Mouse (Mus musculus) layer of hippocampus, adult 2 months (tissue): ENCODE measurements around the gene Fam71f1. TPM values are rescaled to one million over a fixed set of nuclear protein-coding genes. Genes with fewer than 3 reads are reported as not detected.

Source experiments
- DNase-seq, 2 experiments: peaks; one replicate each; pipeline ENCODE4 v3.0.0; 2022; ENCODE audit warnings: low spot score in 2 of 2
- H3K27ac ChIP-seq: fragments of 200-600 bp; 2 replicates; pipeline ENCODE4 v1.8.1; 2022
- H3K4me3 ChIP-seq: fragments of 200-600 bp; 2 replicates; pipeline ENCODE4 v1.8.1; 2022; ENCODE audit warnings: mild to moderate bottlenecking
- CTCF ChIP-seq: fragments of 200-600 bp; conservative IDR thresholded peaks from 2 replicates; pipeline ENCODE4 v1.8.1; 2022; ENCODE audit warnings: antibody characterized with exemption, mild to moderate bottlenecking, moderate library complexity
- total RNA-seq, 2 experiments: library from RNA; stranded (reverse); gene quantifications; 2 replicates each; pipeline ENCODE4 v1.2.3; 2021

Gene Fam71f1
- total RNA-seq, 2 experiments from 2014 or later = not detected

- no peak for DNase-seq
- Histone ChIP-seq H3K27ac (peak overlapping the region; percentile 87), H3K4me3 (peak overlapping the region; percentile 91)
- TF ChIP-seq CTCF = no peak
Measured at GRCm38 (mm10) chr6:29348371-29348724, 29.4 kb downstream of the Fam71f1 start.

GRCm38 (mm10) chr6:29351613-29352012, 32.7 kb downstream of the Fam71f1 start:
- peak; percentile 60 for TF ChIP-seq CTCF
- Histone ChIP-seq H3K27ac (no peak overlapping the region), H3K4me3 (no peak overlapping the region)
- no peak for DNase-seq

- Histone ChIP-seq H3K27ac (no peak overlapping the region), H3K4me3 (no peak overlapping the region)
- DNase-seq = no peak
- no peak for TF ChIP-seq CTCF
Measured at GRCm38 (mm10) chr6:29352816-29353215, 33.9 kb downstream of the Fam71f1 start.

GRCm38 (mm10) chr6:29359386-29359785, 40.4 kb downstream of the Fam71f1 start:
- no peak for TF ChIP-seq CTCF
- Histone ChIP-seq H3K27ac (no peak overlapping the region), H3K4me3 (no peak overlapping the region)
- DNase-seq = no peak

GRCm38 (mm10) chr6:29360211-29360610, 41.3 kb downstream of the Fam71f1 start:
- no peak overlapping the region for H3K27ac ChIP-seq
- no peak overlapping the region for H3K4me3 ChIP-seq
- no peak for DNase-seq
- no peak for TF ChIP-seq CTCF

GRCm38 (mm10) chr6:29362246-29363128, 43.5 kb downstream of the Fam71f1 start:
- DNase-seq = peak in 1 of 2 experiments; percentile 14
- peak; percentile 80 for TF ChIP-seq CTCF
- H3K27ac ChIP-seq = peak overlapping the region; percentile 54; the same call in 1 of the 2 replicates
- H3K4me3 ChIP-seq = peak overlapping the region; percentile 22; the same call in 1 of the 2 replicates

GRCm38 (mm10) chr6:29363129-29363515, 44.2 kb downstream of the Fam71f1 start:
- no peak for DNase-seq
- no peak for TF ChIP-seq CTCF
- Histone ChIP-seq H3K27ac (peak overlapping the region; percentile 54; the same call in 1 of the 2 replicates), H3K4me3 (no peak overlapping the region)

- TF ChIP-seq CTCF = no peak
Measured at GRCm38 (mm10) chr6:29365277-29365676, 46.3 kb downstream of the Fam71f1 start.

GRCm38 (mm10) chr6:29377386-29377785, 58.4 kb downstream of the Fam71f1 start:
- Histone ChIP-seq H3K4me3 (no peak overlapping the region), H3K27ac (no peak overlapping the region)
- no peak for DNase-seq
- TF ChIP-seq CTCF = no peak

More at GRCm38 (mm10) chr6:29365277-29365676, 46.3 kb downstream of the Fam71f1 start:
- DNase-seq = no peak
- Histone ChIP-seq H3K4me3 (no peak overlapping the region), H3K27ac (no peak overlapping the region)

GRCm38 (mm10) chr6:29378678-29379077, 59.7 kb downstream of the Fam71f1 start:
- Histone ChIP-seq H3K27ac (no peak overlapping the region), H3K4me3 (no peak overlapping the region)
- DNase-seq = no peak
- TF ChIP-seq CTCF = no peak

GRCm38 (mm10) chr6:29379954-29380353, 61.0 kb downstream of the Fam71f1 start:
- no peak overlapping the region for H3K4me3 ChIP-seq
- no peak for DNase-seq
- TF ChIP-seq CTCF = no peak

GRCm38 (mm10) chr6:29382442-29382841, 63.5 kb downstream of the Fam71f1 start:
- no peak for TF ChIP-seq CTCF
- Histone ChIP-seq H3K27ac (no peak overlapping the region), H3K4me3 (no peak overlapping the region)
- DNase-seq = no peak

More at GRCm38 (mm10) chr6:29379954-29380353, 61.0 kb downstream of the Fam71f1 start:
- no peak overlapping the region for H3K27ac ChIP-seq

Other genes starting within 250 kb of the Fam71f1 start
- gene Rbm28, start 154.1 kb upstream of the Fam71f1 start, total RNA-seq = 10 to 100 TPM; 43.6 to 51.0 TPM
- gene Prrt4, start 139.6 kb upstream of the Fam71f1 start, total RNA-seq = 1 to 10 TPM; 2.6 to 2.7 TPM
- gene Impdh1, start 102.8 kb upstream of the Fam71f1 start, total RNA-seq = 10 to 100 TPM; 40.7 to 47.5 TPM
- 1 to 10 TPM; 6.4 to 6.6 TPM for gene Hilpda, start 46.7 kb upstream of the Fam71f1 start, total RNA-seq
- gene Fam71f2, start 39.5 kb upstream of the Fam71f1 start, total RNA-seq = under 1 TPM; 0.51 to 0.56 TPM
- gene Calu, start 28.9 kb downstream of the Fam71f1 start, total RNA-seq = 10 to 100 TPM; 65.3 to 67.6 TPM
- not detected for gene Opn1sw, start 69.3 kb downstream of the Fam71f1 start, total RNA-seq
- 10 to 100 TPM; 66.9 to 74.2 TPM for gene Ccdc136, start 77.2 kb downstream of the Fam71f1 start, total RNA-seq
- 1 to 10 TPM; 1.2 to 1.4 TPM for gene Flnc, start 114.1 kb downstream of the Fam71f1 start, total RNA-seq
- gene Atp6v1f, start 148.6 kb downstream of the Fam71f1 start, total RNA-seq = 100 to 1,000 TPM; 245 to 247 TPM
- gene Atp6v1fnb, start 152.3 kb downstream of the Fam71f1 start, total RNA-seq = under 1 TPM in 1 of 2 experiments, not detected in 1; 0.59 TPM
- 1 to 10 TPM; 1.1 to 2.0 TPM for gene Kcp, start 188.8 kb downstream of the Fam71f1 start, total RNA-seq
- 1 to 10 TPM; 3.8 to 5.1 TPM for gene Irf5, start 207.5 kb downstream of the Fam71f1 start, total RNA-seq